Mouse (Mus musculus): ENCODE data around the gene G530012D18Rik.
"Not testable (repeated sequence)": the region's sequence is repeated elsewhere in the genome, so short reads cannot be mapped to it uniquely, and the experiment has no call there.

Gene G530012D18Rik

DNA sequence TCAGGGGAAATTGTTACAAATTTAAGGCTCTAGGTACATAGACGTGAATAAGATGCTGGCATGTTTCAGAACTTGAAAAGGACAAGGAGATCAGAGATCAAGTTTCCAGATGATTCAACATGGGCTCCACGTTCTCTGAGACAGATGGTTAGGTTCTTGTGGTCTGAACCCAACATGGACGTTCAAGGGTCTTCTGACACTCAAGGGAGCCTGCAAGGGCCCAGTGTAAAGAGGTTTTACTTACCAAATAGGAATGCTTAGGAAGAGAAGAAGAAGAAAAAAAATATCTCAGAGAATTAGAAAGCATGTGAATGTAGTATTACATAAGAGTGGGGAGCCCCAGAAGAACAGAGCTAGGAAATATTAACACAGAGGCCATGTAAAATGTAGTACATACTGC is 40.3 kb downstream of the G530012D18Rik start:
- DNase-seq (ENCODE audit: low spot score) = not testable (repeated sequence)

DNA sequence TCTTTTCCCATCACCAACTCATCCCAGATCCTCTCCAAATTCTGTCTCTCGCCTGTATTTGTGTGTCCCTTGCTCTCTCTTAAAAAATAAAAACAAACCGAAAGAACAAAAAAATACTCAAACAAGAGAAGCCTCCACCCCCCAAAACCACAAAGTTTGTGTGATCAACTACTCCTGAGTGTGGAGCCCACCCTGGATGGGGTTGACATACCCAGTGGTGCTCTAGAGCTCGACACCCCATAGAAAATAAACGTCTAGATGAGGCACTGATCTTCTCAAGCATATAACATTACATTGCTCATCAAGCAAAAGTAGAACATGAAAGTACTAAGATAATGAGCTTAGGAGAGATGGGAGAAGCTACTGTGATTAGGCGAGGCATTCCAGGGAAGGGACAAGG is 41.7 kb downstream of the G530012D18Rik start:
- not testable (repeated sequence) for DNase-seq (ENCODE audit: low spot score)

DNA sequence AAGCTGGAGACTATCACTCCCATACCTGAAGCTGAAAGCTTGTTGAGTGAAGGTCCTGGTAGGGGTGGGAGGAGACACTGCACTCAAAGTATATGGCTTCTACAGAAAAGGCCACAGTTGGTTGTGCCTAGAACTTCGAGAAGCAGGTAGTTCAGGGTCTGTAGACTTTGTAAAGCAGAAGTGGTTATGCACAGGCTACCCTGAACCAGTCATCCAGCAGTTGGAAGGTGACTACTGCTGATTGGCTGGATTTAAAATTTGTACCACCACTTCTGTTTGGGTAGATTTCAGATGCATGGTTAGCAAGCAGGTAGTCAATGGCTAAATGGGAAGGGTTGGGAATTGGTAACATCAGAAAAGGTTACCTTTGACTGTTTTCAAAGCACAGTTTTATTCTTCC is 43.2 kb downstream of the G530012D18Rik start:
- DNase-seq (ENCODE audit: low spot score) = not testable (repeated sequence)

All from ovary, postnatal 10 days (tissue).